Comparison of ENCODE assay signal across 37 mouse cellular contexts in the genomic region with DNA sequence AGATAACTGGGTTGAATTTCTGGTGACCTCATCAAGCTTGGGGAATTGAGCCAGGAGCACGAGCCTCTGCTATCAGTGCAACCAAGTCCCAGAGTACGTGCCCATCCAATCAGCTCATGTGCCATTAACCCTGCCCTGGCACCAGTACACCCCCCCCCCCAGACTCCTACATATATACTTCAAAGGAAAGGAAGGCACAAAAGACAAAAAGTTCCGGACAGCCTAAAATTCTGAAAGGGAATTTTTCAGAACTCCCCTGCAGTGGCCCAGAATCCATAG. TPM values are rescaled to one million over a fixed set of nuclear protein-coding genes. Genes with fewer than 3 reads are reported as not detected.
A peak's percentile ranks its signal among the peaks of the same experiment; 100 is the strongest.
DNase-seq lines count a peak whose midpoint lies in the region; ATAC-seq and TF ChIP-seq lines count a peak whose summit lies in the region.
"Had no signal": no experiment of that assay in that cellular context is flagged by ENCODE, and none has a peak within 500 bp of the region (broad histone marks: within the 10 kb centered on the region; RNA-seq: fewer than 3 reads in every experiment).

No protein-coding gene starts in this region.

- no peak overlapping the region for H3K9ac ChIP-seq in heart, embryonic 14.5 days (ENCODE audit: low read length)
- H3K9ac ChIP-seq in heart, embryonic 11.5 days (ENCODE audit: low read depth, low read length), result no peak overlapping the region
- H3K9ac ChIP-seq in hindbrain, postnatal 0 days (replicated peaks; ENCODE audit: low read length), result no peak overlapping the region
- no peak overlapping the region for H3K9ac ChIP-seq in hindbrain, embryonic 12.5 days
- H3K9ac ChIP-seq in CH12.LX (ENCODE audit: insufficient read depth, low read depth) (peak overlapping the region; percentile 4; the same call in 1 of the 2 replicates), MEL (ENCODE audit: control insufficient read depth, low read depth, low read length, poor library complexity, severe bottlenecking) (peak overlapping the region; percentile 46; the same call in 1 of the 2 replicates)
- H3K9ac ChIP-seq: embryonic facial prominence, embryonic 13.5 days; forebrain, postnatal 0 days; hindbrain, embryonic 15.5 days; kidney, embryonic 15.5 days; limb, embryonic 12.5 days; liver, embryonic 15.5 days; lung, embryonic 15.5 days; midbrain, embryonic 13.5 days had no signal

- TF ChIP-seq CTCF in hindbrain, postnatal 0 days (IDR thresholded peaks at IDR 0.05; ENCODE audit: low read depth), result no peak
- TF ChIP-seq CTCF in CH12.LX (conservative IDR thresholded peaks at IDR 0.05 in 1 of 2, IDR thresholded peaks at IDR 0.05 in 1 of 2; ENCODE audit: low read depth in 2 of 2, low read length in 2 of 2) (no peak), MEL (IDR thresholded peaks at IDR 0.05 in 2 of 3, conservative IDR thresholded peaks at IDR 0.05 in 1 of 3; ENCODE audit: control insufficient read depth in 1 of 3, insufficient read depth in 1 of 3, low read depth in 2 of 3, low read length in 3 of 3, poor library complexity in 1 of 3, severe bottlenecking in 1 of 3) (no peak)

- dilution Hi-C loops in CH12.LX (cut with MboI; ENCODE audit: extremely low pct_ligation_motif_present, extremely low pct_unique_long_range_greater_than_20kb, low sequenced_read_pairs), result no loop called here

- H3K9me3 ChIP-seq in heart, embryonic 14.5 days (ENCODE audit: control insufficient read depth, low read length), result no peaks in the 10 kb centered on the region
- no peaks in the 10 kb centered on the region for H3K9me3 ChIP-seq in heart, embryonic 11.5 days (replicated peaks; ENCODE audit: control insufficient read depth, low read length)
- H3K9me3 ChIP-seq in hindbrain, postnatal 0 days (ENCODE audit: low read length), result no peaks in the 10 kb centered on the region
- H3K9me3 ChIP-seq in hindbrain, embryonic 12.5 days (replicated peaks), result no peaks in the 10 kb centered on the region
- no peaks in the 10 kb centered on the region for H3K9me3 ChIP-seq in CH12.LX (replicated peaks; ENCODE audit: low read length)
- no peaks in the 10 kb centered on the region for H3K9me3 ChIP-seq in MEL (replicated peaks; ENCODE audit: insufficient read depth, low read length)
- H3K9me3 ChIP-seq: embryonic facial prominence, embryonic 13.5 days; forebrain, embryonic 10.5 days; hindbrain, embryonic 15.5 days; kidney, embryonic 15.5 days; limb, embryonic 12.5 days; liver, embryonic 15.5 days; lung, embryonic 15.5 days; midbrain, embryonic 13.5 days had no signal

- ATAC-seq in heart, embryonic 14.5 days (ENCODE audit: insufficient number of reproducible peaks, insufficient read depth, low FRiP score, low read depth), result peak; percentile 37; the same call in 1 of the 2 replicates
- no peak for ATAC-seq in heart, embryonic 11.5 days (replicated peaks; ENCODE audit: insufficient number of reproducible peaks, low FRiP score, low TSS enrichment)
- no peak for ATAC-seq in hindbrain, postnatal 0 days
- ATAC-seq in hindbrain, embryonic 12.5 days (ENCODE audit: low FRiP score), result no peak
- ATAC-seq: forebrain, postnatal 0 days; midbrain, embryonic 13.5 days had no signal

- TF ChIP-seq EP300 in CH12.LX (IDR thresholded peaks at IDR 0.05; ENCODE audit: low read length) (no peak), MEL (IDR thresholded peaks at IDR 0.05; ENCODE audit: low read depth in 1 of 2, low read length in 2 of 2) (no peak)

- H3K4me3 ChIP-seq in heart, embryonic 14.5 days (ENCODE audit: control insufficient read depth in 1 of 2, insufficient read depth in 1 of 2, low read depth in 1 of 2, low read length in 2 of 2), result no peak overlapping the region
- no peak overlapping the region for H3K4me3 ChIP-seq in heart, embryonic 11.5 days (ENCODE audit: low read depth, low read length)
- H3K4me3 ChIP-seq in hindbrain, postnatal 0 days (ENCODE audit: low read length), result no peak overlapping the region
- H3K4me3 ChIP-seq in hindbrain, embryonic 12.5 days, result no peak overlapping the region
- H3K4me3 ChIP-seq in CH12.LX (replicated peaks in 1 of 3; ENCODE audit: low read depth in 2 of 3, low read length in 2 of 3, poor library complexity in 1 of 3), result peak overlapping the region in 2 of 3 experiments; percentile 47 to 53
- H3K4me3 ChIP-seq in MEL (ENCODE audit: control insufficient read depth in 1 of 2, insufficient read depth in 1 of 2, low read depth in 2 of 2, low read length in 2 of 2), result peak overlapping the region; percentile 35 to 37; a peak in 3 of 4 replicates
- H3K4me3 ChIP-seq: embryonic facial prominence, embryonic 13.5 days; forebrain, embryonic 10.5 days; hindbrain, embryonic 15.5 days; kidney, embryonic 15.5 days; layer of hippocampus, adult 2 months; left cerebral cortex, adult 2 months; limb, embryonic 12.5 days; liver, embryonic 15.5 days; lung, embryonic 15.5 days; midbrain, embryonic 13.5 days had no signal

- peak overlapping the region in 1 of 2 experiments; percentile 50; a peak in 2 of 4 replicates for H3K27ac ChIP-seq in heart, embryonic 14.5 days (replicated peaks in 1 of 2; ENCODE audit: control insufficient read depth in 1 of 2, insufficient read depth in 1 of 2, low read depth in 2 of 2, low read length in 2 of 2)
- H3K27ac ChIP-seq in heart, embryonic 11.5 days (ENCODE audit: low read depth, low read length), result no peak overlapping the region
- H3K27ac ChIP-seq in hindbrain, postnatal 0 days, result 0 out of 2 replicates have a peak overlapping the region, but pooled peaks have one; percentile 20
- H3K27ac ChIP-seq in hindbrain, embryonic 12.5 days, result no peak overlapping the region
- no peak overlapping the region for H3K27ac ChIP-seq in CH12.LX (ENCODE audit: insufficient read depth, low read depth)
- H3K27ac ChIP-seq in MEL (ENCODE audit: control insufficient read depth, low read depth, low read length), result no peak overlapping the region
- H3K27ac ChIP-seq: embryonic facial prominence, embryonic 13.5 days; forebrain, embryonic 10.5 days; kidney, embryonic 15.5 days; layer of hippocampus, adult 2 months; left cerebral cortex, adult 2 months; limb, embryonic 12.5 days; liver, embryonic 15.5 days; lung, embryonic 15.5 days had no signal

- H3K79me2 ChIP-seq in CH12.LX (replicated peaks; ENCODE audit: control insufficient read depth, extremely low read depth, insufficient read depth, poor library complexity, severe bottlenecking) (no peaks in the 10 kb centered on the region), MEL (ENCODE audit: control insufficient read depth, insufficient read depth, low read length, poor library complexity) (no peaks in the 10 kb centered on the region)

- no peak for TF ChIP-seq POLR2A in CH12.LX (IDR thresholded peaks at IDR 0.05; ENCODE audit: low read depth, low read length)
- no peak for TF ChIP-seq POLR2A in MEL (IDR thresholded peaks at IDR 0.05; ENCODE audit: control insufficient read depth in 1 of 2, insufficient read depth in 1 of 2, low read depth in 1 of 2, low read length in 2 of 2, poor library complexity in 1 of 2)

- H3K36me3 ChIP-seq in heart, embryonic 14.5 days (ENCODE audit: control insufficient read depth, insufficient read depth, low read length), result no peaks in the 10 kb centered on the region
- H3K36me3 ChIP-seq in heart, embryonic 11.5 days (ENCODE audit: control insufficient read depth, insufficient read depth, low read length), result no peaks in the 10 kb centered on the region
- no peaks in the 10 kb centered on the region for H3K36me3 ChIP-seq in hindbrain, postnatal 0 days (ENCODE audit: insufficient read depth, low read length)
- no peaks in the 10 kb centered on the region for H3K36me3 ChIP-seq in hindbrain, embryonic 12.5 days
- H3K36me3 ChIP-seq in CH12.LX (replicated peaks in 1 of 2; ENCODE audit: control insufficient read depth in 1 of 2, insufficient read depth in 1 of 2, low read length in 1 of 2) (no peaks in the 10 kb centered on the region), MEL (ENCODE audit: control insufficient read depth in 1 of 2, insufficient read depth in 2 of 2, low read length in 2 of 2) (no peaks in the 10 kb centered on the region)
- H3K36me3 ChIP-seq: embryonic facial prominence, embryonic 13.5 days; forebrain, embryonic 10.5 days; hindbrain, embryonic 15.5 days; kidney, embryonic 15.5 days; limb, embryonic 12.5 days; liver, embryonic 15.5 days; lung, embryonic 15.5 days; midbrain, embryonic 13.5 days had no signal

- H3K4me1 ChIP-seq in heart, embryonic 14.5 days (ENCODE audit: control insufficient read depth in 2 of 2, insufficient read depth in 2 of 2, low read length in 2 of 2), result peaks cover 35% of the 10 kb centered on the region in 2 experiments
- H3K4me1 ChIP-seq in heart, embryonic 11.5 days (ENCODE audit: control insufficient read depth, insufficient read depth, low read length), result peaks cover 18% of the 10 kb centered on the region
- H3K4me1 ChIP-seq in hindbrain, postnatal 0 days (ENCODE audit: insufficient read depth, low read length), result peaks cover 12% of the 10 kb centered on the region; the same call in 1 of the 2 replicates
- H3K4me1 ChIP-seq in hindbrain, embryonic 12.5 days, result peaks cover 40% of the 10 kb centered on the region
- H3K4me1 ChIP-seq in CH12.LX (ENCODE audit: control insufficient read depth in 1 of 2, insufficient read depth in 2 of 2), result peaks cover 10 to 61% of the 10 kb centered on the region in 2 experiments
- peaks cover 0 to 6% of the 10 kb centered on the region in 2 experiments; a peak in 2 of 4 replicates for H3K4me1 ChIP-seq in MEL (ENCODE audit: control insufficient read depth in 1 of 2, insufficient read depth in 2 of 2, low read length in 2 of 2)

- no peaks in the 10 kb centered on the region for H3K27me3 ChIP-seq in heart, embryonic 14.5 days (ENCODE audit: control insufficient read depth, insufficient read depth, low read length)
- no peaks in the 10 kb centered on the region for H3K27me3 ChIP-seq in heart, embryonic 11.5 days (ENCODE audit: control insufficient read depth, insufficient read depth, low read length)
- H3K27me3 ChIP-seq in hindbrain, postnatal 0 days (ENCODE audit: insufficient read depth, low read length), result no peaks in the 10 kb centered on the region
- no peaks in the 10 kb centered on the region for H3K27me3 ChIP-seq in hindbrain, embryonic 12.5 days
- H3K27me3 ChIP-seq in CH12.LX (replicated peaks), result peaks cover 4% of the 10 kb centered on the region
- no peaks in the 10 kb centered on the region for H3K27me3 ChIP-seq in MEL (ENCODE audit: control insufficient read depth in 1 of 2, insufficient read depth in 2 of 2, low read length in 2 of 2)
- H3K27me3 ChIP-seq: embryonic facial prominence, embryonic 13.5 days; hindbrain, embryonic 15.5 days; kidney, embryonic 15.5 days; limb, embryonic 12.5 days; lung, embryonic 15.5 days; midbrain, embryonic 13.5 days had no signal

- no peak overlapping the region; the same call in 1 of the 2 replicates for H3K4me2 ChIP-seq in heart, embryonic 14.5 days (ENCODE audit: low read length)
- H3K4me2 ChIP-seq in heart, embryonic 11.5 days, result no peak overlapping the region
- no peak overlapping the region for H3K4me2 ChIP-seq in hindbrain, postnatal 0 days (ENCODE audit: low read depth, low read length)
- H3K4me2 ChIP-seq in hindbrain, embryonic 12.5 days (replicated peaks), result no peak overlapping the region
- H3K4me2 ChIP-seq in CH12.LX (ENCODE audit: insufficient read depth, low read depth, poor library complexity, severe bottlenecking), result peak overlapping the region; percentile 88
- H3K4me2 ChIP-seq: embryonic facial prominence, embryonic 13.5 days; hindbrain, embryonic 15.5 days; kidney, embryonic 15.5 days; limb, embryonic 12.5 days; liver, embryonic 15.5 days; lung, embryonic 15.5 days; midbrain, embryonic 13.5 days had no signal

- 22% methylated on average over 3 of the region's 3 CpGs for WGBS in heart, embryonic 14.5 days
- WGBS in heart, embryonic 11.5 days (ENCODE audit: insufficient replicate concordance), result 39% methylated on average over 3 of the region's 3 CpGs
- WGBS in hindbrain, postnatal 0 days, result 57% methylated on average over 3 of the region's 3 CpGs
- WGBS in hindbrain, embryonic 12.5 days, result 86% methylated on average over 3 of the region's 3 CpGs

- no peak for TF ChIP-seq RAD21 in CH12.LX (IDR thresholded peaks at IDR 0.05; ENCODE audit: low read depth, low read length)
- no peak for TF ChIP-seq RAD21 in MEL (IDR thresholded peaks at IDR 0.05; ENCODE audit: low read depth, low read length)

- DNase-seq in hindbrain, postnatal 0 days (ENCODE audit: low spot score), result no peak
- no peak for DNase-seq in CH12.LX (ENCODE audit: extremely low read depth)
- no peak for DNase-seq in MEL (ENCODE audit: low read depth, low spot score)
- DNase-seq in cerebellum, postnatal 14 days, result no peak
- DNase-seq in lung, adult 18-20 months, result no peak
- DNase-seq: adrenal gland, postnatal 25 days; cerebellum, adult 11-12 months; cerebellum, adult 9-11 months; forebrain, postnatal 0 days; kidney, adult 18-20 months; thymus, postnatal 14 days had no signal

- in situ Hi-C loops in CH12.LX (cut with MboI; ENCODE audit: low pct_ligation_motif_present, low pct_unique_long_range_greater_than_20kb, low sequenced_read_pairs), result no loop called here

RNA-seq across cellular contexts. Expression of gene Marcksl1, which starts 5.2 kb away (rescaled TPM):
- 301 and 313 TPM in 2 replicates for polyA plus RNA-seq in heart, embryonic 14.5 days (2014; fragmentation: Nextera tagmentation; extraction: Ambion mirVana)
- polyA plus RNA-seq in heart, embryonic 11.5 days (2014; fragmentation: Nextera tagmentation; extraction: Ambion mirVana), result 506 and 517 TPM in 2 replicates
- total RNA-seq in hindbrain, postnatal 0 days (2014; rRNA removed), result 1,438 and 1,538 TPM in 2 replicates
- 1,583 and 1,620 TPM in 2 replicates for polyA plus RNA-seq in hindbrain, postnatal 0 days (2015; fragmentation: Nextera tagmentation; extraction: Ambion mirVana)
- 1,978 and 2,031 TPM in 2 replicates for polyA plus RNA-seq in hindbrain, embryonic 12.5 days (2016; fragmentation: Nextera tagmentation; extraction: Ambion mirVana)
- total RNA-seq in CH12.LX (2012; rRNA removed) (194 and 195 TPM in 2 replicates), CH12.LX (2014; rRNA removed) (260 and 265 TPM in 2 replicates), MEL (2012; rRNA removed) (25.3 and 26.9 TPM in 2 replicates)
- polyA plus RNA-seq in CH12.LX (2012; ENCODE audit: insufficient read length, low read depth) (423 and 494 TPM in 2 replicates), MEL (2012; ENCODE audit: insufficient read depth in 1 of 2, insufficient read length in 2 of 2, low read depth in 1 of 2, low replicate concordance in 2 of 2, missing spikeins in 1 of 2) (10 to 100 TPM in 1 of 2 experiments, not detected in 1; 62.7 TPM)

RNA-seq across cellular contexts. Expression of gene Fam229a, which starts 17.2 kb away (rescaled TPM):
- not detected in 2 replicates for polyA plus RNA-seq in heart, embryonic 14.5 days (2014; fragmentation: Nextera tagmentation; extraction: Ambion mirVana)
- polyA plus RNA-seq in heart, embryonic 11.5 days (2014; fragmentation: Nextera tagmentation; extraction: Ambion mirVana), result not detected in 2 replicates
- total RNA-seq in hindbrain, postnatal 0 days (2014; rRNA removed), result 3.9 TPM in 1 of 2 replicates, not detected in the other
- polyA plus RNA-seq in hindbrain, postnatal 0 days (2015; fragmentation: Nextera tagmentation; extraction: Ambion mirVana), result 3.0 and 3.1 TPM in 2 replicates
- 0.46 TPM in 1 of 2 replicates, not detected in the other for polyA plus RNA-seq in hindbrain, embryonic 12.5 days (2016; fragmentation: Nextera tagmentation; extraction: Ambion mirVana)
- total RNA-seq in CH12.LX (2012; rRNA removed) (not detected in 2 replicates), CH12.LX (2014; rRNA removed) (not detected in 2 replicates), MEL (2012; rRNA removed) (not detected in 2 replicates)
- polyA plus RNA-seq in CH12.LX (2012; ENCODE audit: insufficient read length, low read depth) (not detected in 2 replicates), MEL (2012; ENCODE audit: insufficient read depth in 1 of 2, insufficient read length in 2 of 2, low read depth in 1 of 2, low replicate concordance in 2 of 2, missing spikeins in 1 of 2) (not detected)
- total RNA-seq: adrenal gland, postnatal 25 days; common myeloid progenitor, adult 5-6 weeks; ES-E14; gastrocnemius, adult 8-10 months; gastrocnemius, postnatal 4 days; hematopoietic stem cell, adult 5-6 weeks; layer of hippocampus, adult 2 months; left cerebral cortex, postnatal 25 days; liver, adult 2 months; megakaryocyte, adult 5-6 weeks; monocyte, adult 5-6 weeks; neutrophil, adult 5-6 weeks had no signal
- polyA plus RNA-seq: embryonic facial prominence, embryonic 13.5 days; forebrain, embryonic 10.5 days; intestine, embryonic 14.5 days; kidney, embryonic 15.5 days; limb, embryonic 12.5 days; lung, embryonic 15.5 days; midbrain, embryonic 13.5 days had no signal

RNA-seq across cellular contexts. Expression of gene Tssk3, which starts 17.4 kb away (rescaled TPM):
- not detected in 2 replicates for polyA plus RNA-seq in heart, embryonic 14.5 days (2014; fragmentation: Nextera tagmentation; extraction: Ambion mirVana)
- polyA plus RNA-seq in heart, embryonic 11.5 days (2014; fragmentation: Nextera tagmentation; extraction: Ambion mirVana), result not detected in 2 replicates
- not detected in 2 replicates for total RNA-seq in hindbrain, postnatal 0 days (2014; rRNA removed)
- polyA plus RNA-seq in hindbrain, postnatal 0 days (2015; fragmentation: Nextera tagmentation; extraction: Ambion mirVana), result 1.1 and 1.3 TPM in 2 replicates
- not detected in 2 replicates for polyA plus RNA-seq in hindbrain, embryonic 12.5 days (2016; fragmentation: Nextera tagmentation; extraction: Ambion mirVana)
- total RNA-seq in CH12.LX (2012; rRNA removed) (0.13 TPM in 1 of 2 replicates, not detected in the other), CH12.LX (2014; rRNA removed) (not detected in 2 replicates), MEL (2012; rRNA removed) (not detected in 2 replicates)
- polyA plus RNA-seq in CH12.LX (2012; ENCODE audit: insufficient read length, low read depth) (not detected in 2 replicates), MEL (2012; ENCODE audit: insufficient read depth in 1 of 2, insufficient read length in 2 of 2, low read depth in 1 of 2, low replicate concordance in 2 of 2, missing spikeins in 1 of 2) (not detected)
- total RNA-seq: adrenal gland, postnatal 25 days; common myeloid progenitor, adult 5-6 weeks; ES-E14; gastrocnemius, adult 8-10 months; gastrocnemius, postnatal 4 days; hematopoietic stem cell, adult 5-6 weeks; layer of hippocampus, postnatal 14 days; left cerebral cortex, adult 2 months; liver, adult 2 months; megakaryocyte, adult 5-6 weeks; monocyte, adult 5-6 weeks; neutrophil, adult 5-6 weeks had no signal
- polyA plus RNA-seq: embryonic facial prominence, embryonic 13.5 days; forebrain, embryonic 10.5 days; intestine, embryonic 14.5 days; kidney, embryonic 15.5 days; limb, embryonic 12.5 days; liver, adult 2 months; lung, embryonic 15.5 days; urinary bladder, adult 2 months had no signal

RNA-seq across cellular contexts. Expression of gene Hdac1, which starts 34.3 kb away (rescaled TPM):
- polyA plus RNA-seq in heart, embryonic 14.5 days (2014; fragmentation: Nextera tagmentation; extraction: Ambion mirVana), result 123 and 124 TPM in 2 replicates
- polyA plus RNA-seq in heart, embryonic 11.5 days (2014; fragmentation: Nextera tagmentation; extraction: Ambion mirVana), result 154 and 175 TPM in 2 replicates
- 20.7 and 38.0 TPM in 2 replicates for total RNA-seq in hindbrain, postnatal 0 days (2014; rRNA removed)
- 56.6 and 62.1 TPM in 2 replicates for polyA plus RNA-seq in hindbrain, postnatal 0 days (2015; fragmentation: Nextera tagmentation; extraction: Ambion mirVana)
- 168 and 178 TPM in 2 replicates for polyA plus RNA-seq in hindbrain, embryonic 12.5 days (2016; fragmentation: Nextera tagmentation; extraction: Ambion mirVana)
- total RNA-seq in CH12.LX (2012; rRNA removed) (71.7 and 75.4 TPM in 2 replicates), CH12.LX (2014; rRNA removed) (104 and 106 TPM in 2 replicates), MEL (2012; rRNA removed) (38.9 and 47.9 TPM in 2 replicates)
- polyA plus RNA-seq in CH12.LX (2012; ENCODE audit: insufficient read length, low read depth) (231 and 233 TPM in 2 replicates), MEL (2012; ENCODE audit: insufficient read depth in 1 of 2, insufficient read length in 2 of 2, low read depth in 1 of 2, low replicate concordance in 2 of 2, missing spikeins in 1 of 2) (100 to 1,000 TPM; 108 to 185 TPM)

RNA-seq across cellular contexts. Expression of gene Bsdc1, which starts 46.8 kb away (rescaled TPM):
- 23.2 and 25.5 TPM in 2 replicates for polyA plus RNA-seq in heart, embryonic 14.5 days (2014; fragmentation: Nextera tagmentation; extraction: Ambion mirVana)
- 24.1 and 24.6 TPM in 2 replicates for polyA plus RNA-seq in heart, embryonic 11.5 days (2014; fragmentation: Nextera tagmentation; extraction: Ambion mirVana)
- 55.2 and 60.6 TPM in 2 replicates for total RNA-seq in hindbrain, postnatal 0 days (2014; rRNA removed)
- 25.3 and 27.1 TPM in 2 replicates for polyA plus RNA-seq in hindbrain, postnatal 0 days (2015; fragmentation: Nextera tagmentation; extraction: Ambion mirVana)
- polyA plus RNA-seq in hindbrain, embryonic 12.5 days (2016; fragmentation: Nextera tagmentation; extraction: Ambion mirVana), result 33.0 TPM in 2 replicates
- total RNA-seq in CH12.LX (2012; rRNA removed) (20.2 and 20.4 TPM in 2 replicates), CH12.LX (2014; rRNA removed) (19.3 and 20.6 TPM in 2 replicates), MEL (2012; rRNA removed) (14.1 TPM in 2 replicates)
- polyA plus RNA-seq in CH12.LX (2012; ENCODE audit: insufficient read length, low read depth) (16.1 and 27.2 TPM in 2 replicates), MEL (2012; ENCODE audit: insufficient read depth in 1 of 2, insufficient read length in 2 of 2, low read depth in 1 of 2, low replicate concordance in 2 of 2, missing spikeins in 1 of 2) (10 to 100 TPM in 1 of 2 experiments, not detected in 1; 19.2 TPM)

Comparison
In these comparisons a context has a peak if more than half of its experiments do, and no peak if none do; other contexts are left out.
1. H3K4me3 ChIP-seq: peak in CH12.LX (2 of 3) and MEL (2 of 2); none in heart, embryonic 14.5 days (0 of 2), heart, embryonic 11.5 days (single experiment), hindbrain, postnatal 0 days (single experiment) and hindbrain, embryonic 12.5 days (single experiment).
2. H3K9ac ChIP-seq: peak in CH12.LX (single experiment) and MEL (single experiment); none in heart, embryonic 14.5 days (single experiment), heart, embryonic 11.5 days (single experiment), hindbrain, postnatal 0 days (single experiment) and hindbrain, embryonic 12.5 days (single experiment).